Mouse (Mus musculus): ENCODE results near the gene Sart3.

Sart3 gene

DNA sequence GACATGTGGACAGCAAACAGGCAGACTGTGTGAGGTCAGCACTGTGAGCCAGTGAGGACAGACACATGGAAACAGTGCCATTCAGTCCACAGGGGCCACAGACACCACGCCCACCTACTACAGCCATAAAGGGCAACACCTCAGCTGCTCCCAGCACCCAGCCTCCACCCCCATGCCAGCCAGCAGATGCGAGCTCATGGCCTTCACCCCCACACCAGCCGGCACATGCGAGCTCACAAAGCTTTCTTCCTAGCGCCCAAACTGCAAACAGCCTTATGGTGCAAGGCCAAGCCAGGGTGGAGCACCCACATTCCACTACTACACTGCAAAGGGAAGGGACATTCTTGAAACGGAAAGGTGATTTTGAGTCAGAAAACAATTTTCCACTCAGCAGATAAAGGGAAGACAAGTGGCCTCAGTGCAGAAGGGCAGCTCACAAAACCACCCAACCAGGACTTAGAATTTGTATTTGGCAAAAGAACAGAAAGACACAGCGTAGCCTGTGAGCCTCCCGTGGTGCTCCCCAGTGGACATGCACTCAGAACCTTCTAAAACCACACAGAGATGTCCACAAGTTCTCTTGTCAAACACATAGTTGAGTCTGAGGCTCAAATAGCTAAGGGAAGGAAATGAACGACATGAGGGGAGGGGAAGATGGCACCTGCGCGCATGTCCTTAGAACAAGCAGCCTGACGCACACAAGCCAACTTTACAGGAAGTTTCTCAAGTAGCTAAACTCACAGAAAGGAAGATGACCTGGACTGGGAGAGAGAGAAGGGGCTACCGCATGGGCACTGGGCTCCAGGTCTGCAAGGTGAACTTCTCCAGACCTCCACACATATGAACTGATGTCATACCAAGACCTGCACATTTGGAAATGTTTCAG is 6.4 kb downstream of the Sart3 start:
- DNase-seq (ENCODE audit: low read depth) = no peak

DNA sequence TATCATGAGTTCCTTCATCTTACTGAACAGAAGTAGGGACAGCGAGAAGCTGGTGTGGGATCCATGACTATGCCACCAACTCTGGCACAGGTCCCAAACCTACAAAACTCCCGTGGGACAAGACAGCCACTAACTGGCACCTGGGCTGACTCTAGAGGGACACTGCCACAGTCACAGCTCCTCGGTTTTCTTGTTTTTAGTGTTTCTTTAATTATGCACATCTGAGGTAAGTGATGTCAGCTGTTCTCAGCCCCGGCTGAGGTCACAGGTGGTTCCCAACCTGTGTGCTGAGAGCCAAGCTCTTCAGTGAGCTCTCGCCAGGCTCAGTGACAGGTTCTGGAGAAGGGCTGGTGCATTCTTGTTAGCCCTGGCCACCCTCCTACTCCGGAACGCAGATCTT is 7.9 kb downstream of the Sart3 start:
- no peak for DNase-seq (ENCODE audit: low read depth)

DNA sequence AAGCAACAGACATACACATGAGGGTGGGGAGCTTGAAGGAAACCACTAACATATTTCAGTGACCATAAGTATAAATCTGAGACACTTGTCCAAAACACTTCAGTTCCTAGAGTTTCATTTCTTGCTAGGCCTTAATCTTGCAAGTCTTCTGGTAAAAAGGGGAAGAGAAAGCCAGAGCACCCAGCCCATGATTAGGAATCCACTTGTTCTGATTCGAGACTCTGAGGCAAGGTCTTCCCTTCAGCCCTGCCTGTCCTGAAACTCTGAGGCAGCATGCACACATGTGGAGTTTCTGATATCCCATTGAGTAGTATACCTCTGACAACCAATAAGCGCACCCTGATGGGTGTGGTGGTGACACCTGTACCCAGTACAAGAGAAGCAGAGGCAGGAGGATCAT is 10.7 kb downstream of the Sart3 start:
- no peak for DNase-seq (ENCODE audit: low read depth)

DNA sequence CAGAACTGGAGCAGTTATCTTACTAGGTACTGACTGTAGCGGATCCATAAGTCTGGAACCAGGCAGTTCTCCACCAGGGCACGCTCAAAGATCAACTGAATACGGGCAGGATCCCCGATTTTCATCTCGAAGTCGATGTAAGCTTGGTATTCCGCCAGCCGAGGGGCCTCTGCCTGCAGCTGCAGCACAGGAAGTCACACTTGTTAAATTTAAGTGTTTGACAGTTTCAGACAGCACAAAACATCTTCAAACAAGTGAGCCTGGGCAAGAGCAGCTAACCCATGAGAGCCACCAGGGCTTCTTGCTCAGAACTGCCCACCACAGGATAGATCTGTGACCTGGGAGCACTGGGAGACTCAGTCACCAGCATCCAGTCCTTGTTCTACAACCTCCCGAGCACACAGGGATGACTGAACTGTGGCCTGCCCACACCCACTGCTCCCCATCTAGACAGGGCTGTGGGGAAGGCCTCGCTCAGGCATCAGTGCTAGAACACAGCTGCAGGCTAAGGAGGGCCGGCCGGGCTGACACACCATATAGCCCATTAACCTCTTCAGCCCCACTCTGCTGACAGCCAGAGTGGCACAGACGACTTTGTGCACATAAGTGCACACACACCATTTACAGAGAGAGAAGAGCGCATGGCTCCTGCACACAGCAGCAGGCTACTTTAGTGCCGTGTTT is 16.8 kb downstream of the Sart3 start:
- no peak for DNase-seq (ENCODE audit: low read depth)

DNA sequence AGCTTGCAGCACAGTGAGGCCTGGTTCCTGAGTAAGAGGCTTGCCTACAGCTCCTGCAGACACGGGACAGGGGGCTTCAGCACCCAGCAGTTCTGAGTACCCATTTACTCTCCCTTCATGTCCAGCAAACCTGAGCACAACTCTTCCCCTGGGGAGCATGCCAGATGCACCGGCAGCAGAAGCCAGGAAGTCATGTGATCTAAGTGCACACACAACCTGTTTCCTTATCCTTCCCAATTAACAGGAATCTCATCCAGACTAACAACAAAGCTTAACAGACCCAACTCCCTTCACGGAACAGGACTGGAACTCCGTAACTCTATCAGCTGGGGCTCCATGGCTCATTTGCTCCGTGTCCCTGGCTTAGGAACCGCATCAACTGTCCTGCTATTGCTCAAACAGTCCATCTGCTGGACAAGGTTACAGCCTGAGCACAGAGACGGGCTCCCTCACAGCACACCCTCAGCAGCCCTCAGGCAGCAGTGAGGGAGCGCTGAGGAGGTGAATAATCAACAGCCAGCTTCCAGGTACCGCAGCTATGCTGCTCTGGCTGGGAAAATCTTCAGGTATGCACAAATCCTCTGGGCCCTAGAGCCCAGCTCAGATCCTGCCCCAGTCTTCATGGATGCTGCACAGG is 20.7 kb downstream of the Sart3 start:
- DNase-seq (ENCODE audit: low read depth) = no peak

DNA sequence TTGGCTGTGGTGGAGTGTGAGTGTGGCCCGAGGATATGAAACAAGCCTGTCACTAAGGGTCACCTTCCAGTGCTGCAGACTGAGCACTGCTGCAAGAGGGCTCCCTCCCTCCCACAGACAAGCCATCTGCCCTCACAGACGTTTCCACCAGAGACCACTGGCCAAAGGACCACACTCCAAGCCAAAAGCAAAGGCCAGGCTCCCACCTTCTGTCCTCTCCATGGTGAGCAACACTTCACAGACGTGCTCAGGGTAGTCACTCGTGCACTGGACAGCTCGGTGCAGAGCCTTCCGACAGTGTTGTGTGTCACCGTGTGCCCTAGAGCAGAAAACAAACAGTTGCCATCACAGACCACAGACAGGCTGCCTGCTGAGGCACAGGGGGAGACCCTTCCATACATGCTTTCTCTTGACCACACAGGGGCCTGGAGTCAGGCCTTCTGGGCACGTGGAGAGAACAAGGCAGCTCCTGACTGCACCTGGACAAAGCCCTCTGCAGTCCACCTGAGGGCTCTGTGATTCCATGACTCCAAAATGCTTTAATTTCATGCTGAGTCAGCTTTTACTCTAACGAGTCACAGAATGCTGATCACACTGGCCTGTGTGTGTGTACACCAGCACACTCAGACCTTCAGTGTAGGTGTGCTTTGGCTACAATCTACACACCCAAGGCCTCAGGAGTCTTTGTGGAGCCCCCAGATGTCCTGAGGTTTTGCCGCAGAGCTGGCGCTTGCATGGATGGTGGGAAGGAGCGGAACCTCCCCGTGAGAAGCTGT is 23.6 kb downstream of the Sart3 start:
- DNase-seq (ENCODE audit: low read depth) = no peak

DNA sequence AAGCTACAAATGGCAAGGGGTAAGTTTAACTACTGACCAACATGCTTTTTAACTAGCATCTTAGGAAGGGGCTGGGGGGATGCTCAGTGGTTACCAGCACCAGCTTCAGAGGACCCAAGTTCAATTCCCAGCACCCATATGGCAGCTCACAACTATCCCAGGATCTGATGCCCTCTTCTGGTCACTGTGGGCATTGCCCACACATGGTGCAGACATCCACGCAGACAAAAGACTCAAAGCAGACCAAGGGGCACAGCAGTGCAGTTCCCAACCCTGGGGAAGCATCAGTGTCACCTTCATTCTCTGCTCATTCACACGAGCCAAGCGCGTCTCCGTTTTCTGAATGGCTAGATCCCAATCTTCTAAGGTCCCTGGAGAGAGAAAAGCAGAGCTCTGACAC is 24.7 kb downstream of the Sart3 start:
- DNase-seq (ENCODE audit: low read depth) = no peak

DNA sequence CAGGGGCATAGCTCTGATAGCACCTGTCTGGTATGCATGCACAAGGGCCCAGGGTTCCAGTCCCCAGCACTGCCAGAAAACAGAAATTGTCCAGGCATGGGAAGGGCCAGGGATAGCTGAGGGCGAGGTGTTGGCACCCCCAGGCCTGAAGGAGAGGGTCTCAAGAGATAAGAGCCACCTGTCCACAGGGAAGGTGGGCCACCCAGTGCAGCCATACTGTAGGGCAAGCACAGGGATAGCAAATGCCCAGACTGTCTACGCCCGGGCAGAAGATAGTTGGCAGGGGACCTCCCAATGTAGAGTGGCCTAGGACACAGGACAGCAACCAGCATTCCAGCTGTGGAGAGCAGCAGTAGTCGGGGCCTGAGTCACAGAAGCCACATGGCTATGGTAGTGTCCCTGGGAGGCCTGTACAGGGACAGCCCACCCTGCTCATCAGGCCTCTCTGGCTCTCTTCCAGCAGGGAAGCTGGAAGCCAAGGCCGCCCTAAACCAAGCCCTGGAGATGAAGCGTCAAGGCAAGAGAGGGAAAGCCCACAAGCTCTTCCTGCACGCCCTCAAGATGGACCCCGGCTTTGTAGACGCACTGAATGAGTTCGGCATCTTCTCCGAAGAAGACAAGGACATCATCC is 34.6 kb downstream of the Sart3 start:
- no peak for DNase-seq (ENCODE audit: low read depth)

DNA sequence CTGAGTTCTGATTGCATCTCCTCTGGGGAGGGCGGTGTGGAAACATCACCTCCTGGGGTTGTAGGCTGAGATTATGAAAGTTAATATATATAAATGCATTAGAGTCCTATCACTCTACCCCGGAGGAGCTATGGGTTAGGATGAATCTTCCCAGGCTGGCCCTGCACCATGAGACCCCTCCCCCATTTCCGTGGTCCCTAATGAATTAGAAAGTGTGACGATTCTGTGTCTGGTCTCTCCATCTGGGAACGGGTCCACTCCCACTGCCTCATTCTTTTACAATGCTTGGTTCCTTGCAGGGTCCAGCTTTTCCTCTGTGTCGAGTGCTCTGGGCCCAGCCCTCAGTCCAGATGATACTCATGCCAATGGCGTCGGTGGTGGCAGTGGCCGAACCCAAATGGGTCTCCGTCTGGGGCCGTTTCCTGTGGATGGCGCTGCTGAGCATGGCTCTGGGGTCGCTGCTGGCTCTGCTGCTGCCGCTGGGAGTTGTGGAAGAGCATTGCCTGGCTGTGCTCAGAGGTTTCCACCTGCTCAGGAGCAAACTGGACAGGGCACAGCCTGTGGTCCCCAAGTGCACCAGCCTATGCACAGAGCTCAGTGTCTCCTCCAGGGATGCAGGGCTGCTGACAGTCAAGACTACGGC is 35.7 kb downstream of the Sart3 start:
- DNase-seq (ENCODE audit: low read depth) = no peak

DNA sequence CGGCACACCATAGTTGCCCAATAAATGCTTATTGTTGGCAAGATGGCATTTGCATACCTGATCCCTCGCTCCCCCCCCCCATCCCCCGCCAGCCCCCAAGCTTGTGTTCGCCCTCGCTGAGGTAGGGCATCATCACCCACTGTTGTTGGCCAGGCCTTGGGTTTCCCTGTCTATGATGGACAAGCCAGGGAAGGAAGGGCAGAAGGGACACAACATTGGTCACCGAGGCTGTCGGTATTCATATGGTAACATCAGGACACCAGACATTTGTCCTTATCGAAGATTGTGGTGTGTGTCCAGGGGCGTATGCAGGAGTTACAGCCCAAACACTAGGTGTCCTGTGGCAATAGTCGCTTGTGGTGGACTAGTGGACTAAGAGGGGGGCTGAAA is 36.2 kb downstream of the Sart3 start:
- no peak for DNase-seq (ENCODE audit: low read depth)

DNA sequence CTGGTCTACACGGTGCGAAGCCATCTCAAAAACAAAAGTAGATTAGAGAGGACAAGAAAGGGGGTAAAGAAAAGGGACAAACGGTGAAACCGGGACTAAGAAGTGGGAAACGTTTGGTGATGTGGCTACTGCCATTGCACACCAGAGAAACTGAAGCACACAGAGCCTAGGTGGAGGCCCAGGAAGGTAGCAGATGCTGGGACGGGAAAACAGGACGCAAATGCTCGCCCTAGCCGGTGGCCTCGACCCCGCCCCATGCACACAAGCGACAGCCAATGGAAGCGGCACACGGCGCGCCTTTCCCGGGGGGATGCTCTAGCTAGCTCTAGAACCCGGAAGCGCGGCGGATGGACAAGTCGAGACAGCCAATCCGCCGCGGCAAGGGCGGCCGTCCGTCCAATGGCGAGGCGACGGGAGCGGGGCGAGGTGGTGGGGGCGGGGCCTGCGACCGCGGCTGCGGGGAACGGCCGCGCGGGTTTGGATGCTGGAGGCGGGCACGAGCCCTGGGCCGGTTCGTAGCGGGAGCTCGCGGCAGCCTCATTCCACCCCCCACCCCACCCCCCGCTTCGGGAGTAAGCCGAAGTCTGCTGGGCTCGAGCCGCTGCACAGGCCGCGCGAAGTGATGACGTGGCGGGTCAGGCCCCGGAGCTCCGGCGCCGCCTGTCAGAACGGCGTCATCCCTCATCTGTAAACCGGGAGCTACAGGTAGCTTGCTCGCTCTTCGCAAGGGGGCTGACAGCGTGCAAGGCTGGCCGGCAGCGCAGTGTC is 36.8 kb downstream of the Sart3 start, which contains the start of gene Ficd:
Ficd (plus strand) TSS at position 459 of the 768 bp plus-strand sequence.
- DNase-seq (ENCODE audit: low read depth) = peak; percentile 94

DNA sequence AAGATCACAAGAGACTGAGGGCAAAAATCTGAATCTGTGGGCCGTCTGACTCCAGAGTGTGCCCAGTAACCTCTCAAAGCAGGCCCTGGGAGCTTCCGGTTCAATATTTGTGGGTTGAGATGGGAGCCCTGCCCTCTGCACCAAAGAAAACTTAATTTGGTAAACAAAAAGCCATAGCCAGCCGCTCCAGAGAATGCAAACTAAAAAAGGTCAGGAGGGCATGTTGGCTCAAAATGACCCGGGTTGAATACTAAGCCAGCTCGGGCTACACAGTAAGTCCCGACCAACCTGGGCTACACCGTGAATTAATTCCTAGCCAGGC is 37.3 kb downstream of the Sart3 start:
- DNase-seq (ENCODE audit: low read depth) = no peak

DNA sequence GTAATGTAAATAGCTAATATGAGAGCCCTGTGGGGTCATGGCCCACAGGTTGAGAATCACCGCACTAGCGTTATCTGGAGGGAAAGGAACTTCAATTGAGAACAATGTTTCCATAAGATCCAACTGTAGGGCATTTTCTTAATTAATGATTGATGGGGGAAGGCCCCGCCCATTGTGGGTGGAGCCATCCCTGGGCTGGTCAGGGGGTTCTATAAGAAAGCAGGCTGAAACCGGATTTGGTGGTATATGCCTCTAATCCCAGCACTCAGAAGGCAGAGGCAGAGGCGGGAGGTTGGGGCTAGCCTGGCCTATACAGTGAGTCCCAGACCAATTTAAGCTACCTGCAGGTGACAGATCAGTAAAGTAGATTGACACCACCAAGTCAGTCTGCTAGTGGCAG is 37.9 kb downstream of the Sart3 start:
- DNase-seq (ENCODE audit: low read depth) = no peak

DNA sequence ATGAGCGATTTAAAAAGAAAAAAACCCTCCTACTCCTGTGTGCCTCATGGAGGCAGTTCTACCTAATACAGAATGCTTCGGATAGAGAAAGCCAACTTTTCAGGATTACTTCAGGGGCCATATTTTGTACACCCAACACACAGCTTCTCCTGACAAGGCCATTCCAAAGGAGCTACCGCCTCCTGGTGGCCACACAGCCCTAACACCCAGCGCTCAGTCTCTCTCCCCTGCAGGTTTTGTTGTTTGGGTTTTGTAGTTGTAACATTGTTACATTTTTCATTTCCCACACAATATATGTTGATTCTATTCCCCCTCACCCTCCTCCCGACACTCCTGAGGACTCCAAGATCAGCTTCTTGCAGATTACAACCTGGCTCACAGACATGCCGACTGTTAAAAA is 40.1 kb downstream of the Sart3 start:
- DNase-seq (ENCODE audit: low read depth) = no peak

DNA sequence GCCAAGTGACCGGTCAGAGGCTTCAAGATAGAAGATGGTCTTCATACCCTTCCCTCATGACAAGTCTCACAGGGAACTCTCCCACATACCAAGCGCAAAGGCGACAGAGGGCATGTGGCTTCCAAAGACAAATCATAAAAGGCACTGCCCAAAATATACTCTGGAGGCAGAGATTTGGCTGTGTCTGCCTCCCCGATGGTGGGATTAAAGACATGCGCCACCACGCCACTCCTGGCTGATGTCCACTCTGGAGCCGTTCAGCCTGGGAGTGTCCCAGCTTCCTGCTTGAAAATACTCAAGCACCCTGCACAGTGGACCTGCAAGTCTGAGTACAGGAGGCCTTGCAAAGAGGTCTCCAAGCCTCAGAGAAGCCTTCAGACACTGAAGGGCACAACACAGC is 41.1 kb downstream of the Sart3 start:
- no peak for DNase-seq (ENCODE audit: low read depth)

DNA sequence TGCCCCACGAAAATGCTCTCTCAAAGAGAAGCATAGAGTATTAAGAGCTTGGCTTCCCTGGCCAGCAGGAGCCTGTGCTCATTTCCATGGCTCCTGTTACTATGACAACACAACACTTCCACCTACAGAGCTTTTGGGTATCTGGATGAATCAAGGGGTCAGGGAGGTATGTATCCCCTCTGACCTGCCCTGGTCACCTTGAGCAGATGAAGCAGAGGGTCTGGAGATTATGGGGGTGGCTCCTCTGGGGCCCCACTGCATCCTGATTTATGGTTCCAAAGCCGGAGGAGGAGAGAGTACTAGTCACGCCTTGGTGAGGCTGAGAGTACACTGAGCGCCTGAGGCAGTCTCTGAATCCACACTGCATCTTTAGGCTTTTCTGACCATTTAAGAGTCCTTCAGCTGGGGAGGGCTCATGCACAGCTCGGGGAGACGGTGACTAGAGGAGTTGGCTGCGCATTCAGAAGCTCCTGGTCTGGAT is 41.6 kb downstream of the Sart3 start:
- DNase-seq (ENCODE audit: low read depth) = no peak

DNA sequence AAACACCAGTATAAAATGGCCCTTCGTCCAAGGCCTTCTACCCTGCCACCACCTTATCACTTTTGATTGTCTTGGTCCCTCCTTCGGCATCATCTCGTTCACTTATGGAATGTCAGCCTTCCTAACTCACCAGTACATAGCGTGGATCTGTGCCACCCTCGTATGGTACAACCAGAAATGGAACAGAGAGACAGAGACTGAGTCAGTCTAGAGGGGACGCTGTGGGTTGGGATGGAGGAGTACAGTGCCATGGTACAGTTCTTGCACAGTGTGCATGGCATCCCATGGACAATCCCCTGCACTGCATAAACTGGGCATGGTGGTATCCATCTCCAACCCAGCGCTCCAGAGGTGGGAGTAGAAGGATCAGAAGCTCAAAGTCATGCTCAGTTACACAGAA is 43.6 kb downstream of the Sart3 start:
- DNase-seq (ENCODE audit: low read depth) = no peak

DNA sequence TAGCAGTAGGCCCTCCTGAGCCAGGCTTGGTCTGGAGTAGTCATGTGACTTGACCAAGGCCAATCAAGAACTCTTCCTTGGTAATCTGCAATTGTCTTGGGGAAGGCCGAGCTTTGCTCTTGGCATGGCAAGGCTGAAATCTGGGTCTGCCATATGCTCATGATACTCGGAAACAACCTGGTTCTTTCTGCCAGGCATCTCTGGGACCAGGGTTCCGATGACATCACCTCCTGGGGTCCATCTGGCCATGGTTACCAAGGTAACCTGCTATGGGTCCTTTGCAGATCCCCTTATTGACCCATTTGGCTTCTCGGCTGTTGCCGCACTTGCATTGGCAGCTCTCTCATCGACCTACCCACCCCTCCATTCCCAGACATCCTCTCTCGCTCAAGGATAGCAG is 44.3 kb downstream of the Sart3 start:
- DNase-seq (ENCODE audit: low read depth) = no peak

DNA sequence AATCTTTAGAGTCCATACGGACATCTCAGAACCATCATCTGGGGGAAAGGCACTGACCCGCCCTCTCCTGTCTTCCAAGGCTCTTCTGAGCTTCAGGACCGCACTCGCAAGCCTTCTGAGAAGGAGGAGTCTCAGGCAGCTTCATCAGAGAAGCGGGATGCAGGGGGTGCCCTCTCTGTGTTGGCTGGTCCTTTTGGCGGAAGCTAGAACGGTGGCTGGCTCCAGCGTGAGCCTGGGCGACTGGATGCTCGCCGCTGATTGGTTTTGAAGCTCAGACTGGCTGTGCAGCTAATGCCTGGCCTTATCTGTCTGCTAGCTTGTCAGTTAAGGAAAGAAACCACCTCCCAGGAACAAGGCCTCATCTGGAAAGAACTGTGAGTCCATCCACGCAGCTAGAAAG is 45.1 kb downstream of the Sart3 start:
- no peak for DNase-seq (ENCODE audit: low read depth)

DNA sequence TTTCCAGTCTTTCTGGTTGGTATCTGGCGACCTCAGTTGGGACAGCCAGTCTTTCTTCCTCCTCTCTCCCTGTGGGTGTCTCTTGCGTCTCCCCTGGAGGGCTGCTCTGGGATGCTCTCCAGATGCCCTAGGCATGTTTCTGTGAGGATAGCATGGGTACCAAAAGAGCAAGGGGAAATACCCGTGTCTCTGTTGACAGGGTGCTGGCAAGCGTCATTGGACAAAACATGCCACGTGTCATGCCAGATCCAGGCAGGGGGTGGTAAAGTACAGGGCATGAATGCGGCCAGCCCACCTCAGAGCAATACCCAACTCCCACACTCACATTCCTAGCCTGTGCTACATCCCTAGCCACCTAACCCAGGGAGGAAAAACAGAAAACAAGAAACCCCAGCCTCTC is 45.7 kb downstream of the Sart3 start:
- DNase-seq (ENCODE audit: low read depth) = no peak

DNA sequence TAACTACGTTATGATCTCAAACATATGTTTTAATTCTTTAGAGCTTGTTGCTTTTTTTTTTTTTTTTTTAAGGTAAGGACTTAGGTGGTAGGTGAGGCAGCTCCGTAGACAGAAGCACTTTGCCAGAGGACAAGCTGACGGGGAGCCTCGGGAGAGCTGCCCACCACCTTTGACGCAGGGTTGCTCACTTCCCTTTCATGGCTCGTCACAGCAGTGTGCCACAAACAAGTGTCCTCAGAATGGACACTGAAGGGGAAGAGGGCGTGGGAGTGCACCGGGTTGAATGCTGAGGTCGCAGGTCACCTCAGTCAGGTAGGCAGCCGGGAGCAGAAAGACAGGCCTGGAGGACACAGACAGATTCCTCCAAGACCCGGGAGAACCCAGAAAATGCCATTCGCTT is 46.9 kb downstream of the Sart3 start:
- DNase-seq (ENCODE audit: low read depth) = no peak
